Mouse (Mus musculus): ENCODE data around the gene Stxbp2.

The Stxbp2 gene

GRCm38 (mm10) chr8:3645804-3646203 lies 15.0 kb downstream of the Stxbp2 start:
- peak; percentile 64 for DNase-seq

- no peak for DNase-seq
These were observed 16.2 kb downstream of the Stxbp2 start for GRCm38 (mm10) chr8:3646824-3647531.

GRCm38 (mm10) chr8:3647561-3647960 lies 16.8 kb downstream of the Stxbp2 start:
- DNase-seq, result no peak

- DNase-seq, result no peak
These were observed 17.5 kb downstream of the Stxbp2 start for GRCm38 (mm10) chr8:3648268-3648667.

GRCm38 (mm10) chr8:3648990-3649389 lies 18.2 kb downstream of the Stxbp2 start:
- DNase-seq, result no peak

- DNase-seq, result no peak
These were observed 22.1 kb downstream of the Stxbp2 start for GRCm38 (mm10) chr8:3652845-3653244.

- no peak for DNase-seq
These were observed 24.2 kb downstream of the Stxbp2 start for GRCm38 (mm10) chr8:3654726-3655508.

GRCm38 (mm10) chr8:3655526-3655925 lies 24.8 kb downstream of the Stxbp2 start, which contains the start of gene Retn:
Gene Retn (plus strand): TSS chr8:3655770.
- no peak for DNase-seq

GRCm38 (mm10) chr8:3656725-3657381 lies 26.1 kb downstream of the Stxbp2 start:
- DNase-seq, result no peak

GRCm38 (mm10) chr8:3660889-3661288 lies 30.1 kb downstream of the Stxbp2 start:
- no peak for DNase-seq

- DNase-seq, result no peak
These were observed 33.6 kb downstream of the Stxbp2 start for GRCm38 (mm10) chr8:3664405-3664804.

- no peak for DNase-seq
These were observed 34.8 kb downstream of the Stxbp2 start, which contains the start of gene Mcemp1 for GRCm38 (mm10) chr8:3665507-3665906. Gene Mcemp1 (plus strand): TSS chr8:3665754.

- DNase-seq, result no peak
These were observed 39.6 kb downstream of the Stxbp2 start for GRCm38 (mm10) chr8:3670388-3670787.

- DNase-seq, result peak; percentile 78
These were observed 41.3 kb downstream of the Stxbp2 start, which contains the start of gene Fcor for GRCm38 (mm10) chr8:3671980-3672491. Gene Fcor (minus strand): TSS chr8:3672362.

- DNase-seq, result no peak
These were observed 43.9 kb downstream of the Stxbp2 start for GRCm38 (mm10) chr8:3674671-3675070.

- peak; percentile 92 for DNase-seq
These were observed 45.6 kb downstream of the Stxbp2 start, which contains the start of gene Trappc5 for GRCm38 (mm10) chr8:3676131-3676992. Gene Trappc5 (plus strand): TSS chr8:3676299.

- no peak for DNase-seq
These were observed 46.3 kb downstream of the Stxbp2 start for GRCm38 (mm10) chr8:3676993-3677579.

- DNase-seq, result no peak
These were observed 48.1 kb downstream of the Stxbp2 start for GRCm38 (mm10) chr8:3678831-3679230.

- no peak for DNase-seq
These were observed 48.5 kb downstream of the Stxbp2 start for GRCm38 (mm10) chr8:3679236-3679635.

GRCm38 (mm10) chr8:3679656-3680055 lies 48.9 kb downstream of the Stxbp2 start:
- DNase-seq, result no peak

GRCm38 (mm10) chr8:3682435-3682834 lies 51.7 kb downstream of the Stxbp2 start:
- no peak for DNase-seq

All from kidney, adult 11 months (tissue).